Mouse (Mus musculus) frontal cortex, postnatal 10 days (tissue): Measurements from ENCODE around the gene Tm7sf2.

Experiments used
- DNase-seq, 2 experiments: peaks; one replicate each; pipeline ENCODE4 v3.0.0; 2022; ENCODE audit warnings: low spot score in 2 of 2, mixed read lengths in 1 of 2

The Tm7sf2 gene

DNA sequence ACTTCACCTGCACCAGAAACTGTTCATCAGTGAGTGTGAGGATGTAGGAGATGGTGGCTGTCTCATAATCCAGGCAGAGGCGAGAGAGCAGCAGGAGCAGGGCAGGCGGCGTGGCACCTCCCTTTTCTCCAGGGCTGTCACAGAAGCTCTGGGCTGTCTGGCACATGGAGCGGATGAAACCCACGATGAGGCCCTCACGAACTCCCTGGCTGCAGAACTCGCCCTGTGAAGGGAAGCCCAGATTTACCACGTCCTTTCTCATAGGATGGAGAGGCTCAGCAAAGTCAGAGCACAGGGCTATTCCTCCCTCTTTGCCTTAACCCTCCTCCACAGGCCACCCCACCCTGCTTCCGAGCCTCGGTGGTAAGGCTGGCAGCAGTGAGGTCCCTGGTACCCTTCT lies 1.7 kb upstream of the Tm7sf2 start:
- no peak for DNase-seq

DNA sequence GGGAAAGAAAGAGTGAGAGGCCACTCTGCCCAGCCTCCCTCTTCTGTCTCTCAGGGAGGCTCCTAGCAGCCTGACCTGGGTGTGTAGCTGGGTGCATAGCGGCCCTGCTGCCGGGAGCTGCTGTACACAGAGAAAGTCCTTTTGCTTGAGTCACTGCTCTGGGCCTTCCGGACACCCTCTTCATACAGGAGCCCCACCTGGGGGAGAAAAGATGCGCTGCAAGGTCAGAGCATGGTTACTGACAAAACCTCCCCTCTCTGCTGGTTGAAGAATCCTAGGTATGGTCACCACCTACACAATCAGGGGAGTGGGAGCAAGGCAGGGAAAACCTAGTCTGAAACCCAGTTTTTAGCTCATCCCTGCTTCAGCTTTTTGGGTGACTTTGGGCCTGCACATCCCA lies 778 bp upstream of the Tm7sf2 start:
- DNase-seq, result no peak

DNA sequence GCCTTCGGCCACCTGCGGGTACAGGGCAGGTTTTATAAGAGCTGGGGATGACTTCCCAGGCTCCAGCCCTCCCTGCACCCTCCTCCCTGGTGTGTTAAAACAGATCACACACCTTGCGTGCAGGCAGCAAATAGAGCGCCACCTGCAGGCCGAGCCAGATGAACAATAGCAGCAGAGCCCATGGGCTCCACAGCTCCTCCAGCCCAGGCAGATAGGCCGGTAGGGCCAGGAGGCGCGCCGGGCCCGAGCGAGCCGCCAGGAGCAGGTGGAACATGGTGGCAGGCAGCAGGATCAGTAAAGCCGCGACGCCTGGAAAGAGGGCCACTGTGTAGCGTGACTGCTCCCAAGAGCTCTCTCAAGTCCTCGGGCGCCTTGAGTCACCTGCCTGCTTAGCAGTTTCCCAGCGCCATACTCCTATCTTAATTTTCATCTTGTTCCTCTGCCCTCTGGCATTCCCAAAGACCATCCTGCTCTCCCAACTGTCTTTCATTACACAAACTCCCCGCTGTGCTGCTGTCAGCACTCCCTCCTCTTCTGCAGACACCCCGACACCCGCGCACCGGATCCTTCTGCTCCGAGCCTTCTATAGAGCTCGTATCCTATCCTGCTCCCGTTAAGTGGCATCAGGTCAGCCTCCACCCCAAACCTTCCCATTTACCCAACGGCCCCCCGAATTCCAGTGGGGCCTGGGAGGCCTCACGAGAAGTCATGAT lies 1.0 kb downstream of the Tm7sf2 start:
- DNase-seq, result peak; percentile 73 to 83

DNA sequence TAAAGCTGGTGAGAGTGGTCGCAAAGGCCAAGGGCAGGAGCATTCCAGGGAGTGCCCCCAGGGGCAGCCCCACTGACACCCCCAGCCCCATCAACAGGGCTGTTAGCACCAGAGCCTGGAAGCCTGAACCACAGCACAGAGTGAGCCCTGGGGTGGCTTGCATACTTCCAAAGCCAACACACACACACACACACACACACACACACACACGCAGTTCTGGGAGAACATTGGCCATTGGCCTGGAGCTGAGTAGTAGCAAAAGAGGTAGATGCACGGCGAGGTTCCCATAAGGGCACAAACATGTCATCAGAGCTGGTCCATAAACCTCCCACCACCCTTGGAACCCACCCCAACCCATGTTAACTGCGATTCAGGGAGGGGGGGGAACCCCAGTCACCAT lies 1.6 kb downstream of the Tm7sf2 start:
- DNase-seq, result no peak

DNA sequence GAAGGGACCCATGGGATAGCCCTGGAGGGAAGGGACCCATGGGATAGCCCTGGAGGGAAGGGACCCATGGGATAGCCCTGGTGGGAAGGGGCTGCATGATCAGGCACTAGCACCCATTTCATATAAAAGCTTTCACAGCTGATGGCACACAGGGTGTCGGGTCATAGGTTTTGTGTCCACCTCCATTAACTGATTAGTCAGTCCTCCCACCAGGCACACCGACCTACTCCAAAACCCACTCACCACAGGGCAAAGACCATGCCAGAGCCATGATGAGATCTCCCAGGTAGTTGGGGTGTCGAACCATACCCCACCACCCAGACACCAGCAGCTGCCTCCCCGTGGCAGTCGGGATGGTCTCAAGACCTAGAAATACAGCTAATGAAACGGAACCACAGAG lies 5.1 kb downstream of the Tm7sf2 start:
- DNase-seq, result no peak

DNA sequence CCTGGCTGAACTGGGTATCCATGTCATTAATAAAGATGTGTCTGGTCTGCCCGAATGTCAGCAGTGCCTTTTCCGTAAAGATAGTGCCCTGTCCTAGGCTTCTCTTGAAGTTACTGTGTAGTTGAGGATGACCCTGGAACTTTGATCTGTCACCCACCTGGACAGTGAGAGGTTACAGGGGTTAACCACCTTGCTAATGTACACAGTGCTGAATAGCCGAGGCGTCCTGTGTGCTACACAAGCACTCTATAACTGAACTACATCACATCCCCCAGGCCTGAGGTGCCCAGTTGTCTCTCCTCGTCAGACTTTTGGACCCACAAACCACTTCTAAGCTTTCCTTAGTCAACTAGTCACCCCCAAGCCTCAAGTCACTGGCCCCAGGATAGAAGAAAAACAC lies 5.8 kb downstream of the Tm7sf2 start:
- no peak for DNase-seq

DNA sequence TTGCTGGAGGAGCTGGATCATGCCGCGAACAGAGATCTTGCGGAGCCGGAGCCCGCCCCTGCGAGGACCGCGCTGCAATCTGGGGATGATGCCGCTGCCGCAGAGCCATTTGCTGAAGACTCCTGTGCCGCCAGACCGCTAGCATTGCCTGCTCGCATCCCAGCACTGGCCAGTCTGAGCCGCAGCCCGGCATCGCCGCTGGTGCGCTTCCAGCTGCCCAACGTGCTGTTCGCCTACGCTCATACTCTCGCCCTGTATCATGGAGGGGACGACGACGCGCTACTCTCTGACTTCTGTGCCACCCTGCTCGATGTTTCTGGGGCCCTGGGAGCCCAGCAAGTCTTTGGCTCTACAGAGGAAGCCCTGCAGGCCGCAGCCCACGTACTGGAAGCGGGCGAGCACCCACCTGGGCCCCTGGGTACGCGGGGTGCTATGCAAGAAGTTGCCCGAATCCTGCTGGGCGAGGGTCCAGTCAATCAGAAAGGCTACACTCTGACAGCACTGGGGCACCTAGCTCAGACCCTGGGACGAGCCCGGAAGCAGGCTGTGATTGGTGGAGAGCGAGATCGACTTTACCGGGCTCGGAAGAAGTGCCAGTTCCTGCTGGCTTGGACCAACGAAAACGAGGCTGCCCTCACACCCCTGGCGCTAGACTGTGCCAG lies 6.4 kb downstream of the Tm7sf2 start:
- DNase-seq, result peak in 1 of 2 experiments; percentile 53

DNA sequence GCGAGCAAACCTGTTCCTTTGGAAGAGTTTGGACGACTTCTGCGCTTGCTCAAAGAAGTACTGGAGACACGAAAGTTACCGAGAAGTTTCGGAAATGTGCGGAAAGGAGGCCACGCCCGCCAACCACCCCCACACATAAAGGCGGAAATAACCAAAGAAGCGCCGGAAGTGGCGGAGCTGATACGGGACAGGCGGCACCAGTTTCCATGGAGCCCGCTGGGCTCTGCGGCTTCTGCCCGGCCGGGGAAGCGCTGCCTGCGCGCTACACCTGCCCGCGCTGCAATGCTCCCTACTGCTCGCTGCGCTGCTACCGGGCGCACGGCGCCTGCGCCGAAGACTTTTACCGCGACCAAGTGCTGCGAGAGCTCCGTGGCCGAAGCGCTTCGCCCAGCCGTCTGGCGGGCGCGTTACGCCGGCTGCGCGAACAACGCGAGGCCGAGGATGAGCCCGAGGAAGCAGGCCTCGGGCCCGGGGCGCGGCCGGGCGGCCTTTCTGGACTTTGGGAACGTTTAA lies 7.1 kb downstream of the Tm7sf2 start, which contains the start of gene Znhit2:
TSS of gene Znhit2 (plus strand) at position 172 of the 513 bp plus-strand sequence.
- DNase-seq, result peak; percentile 91 to 93

DNA sequence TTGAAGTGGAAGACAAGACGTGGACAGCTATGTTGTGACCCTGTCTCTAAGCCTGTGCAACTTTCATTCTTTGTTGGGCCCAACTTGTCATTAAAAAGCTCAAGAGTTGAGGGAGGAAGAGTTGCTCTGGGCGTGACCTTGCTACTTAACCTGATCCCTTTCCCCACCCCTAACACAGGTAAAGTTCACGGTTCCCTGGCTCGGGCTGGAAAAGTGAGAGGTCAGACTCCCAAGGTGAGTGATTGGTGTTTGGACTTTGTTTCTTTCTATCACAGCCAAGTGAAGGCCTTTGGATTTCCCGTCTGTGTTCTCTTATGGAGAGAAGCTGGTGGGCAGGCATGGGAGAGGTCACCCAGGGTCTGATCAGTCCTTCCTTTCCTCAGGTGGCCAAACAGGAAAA lies 9.2 kb downstream of the Tm7sf2 start:
- DNase-seq, result no peak

DNA sequence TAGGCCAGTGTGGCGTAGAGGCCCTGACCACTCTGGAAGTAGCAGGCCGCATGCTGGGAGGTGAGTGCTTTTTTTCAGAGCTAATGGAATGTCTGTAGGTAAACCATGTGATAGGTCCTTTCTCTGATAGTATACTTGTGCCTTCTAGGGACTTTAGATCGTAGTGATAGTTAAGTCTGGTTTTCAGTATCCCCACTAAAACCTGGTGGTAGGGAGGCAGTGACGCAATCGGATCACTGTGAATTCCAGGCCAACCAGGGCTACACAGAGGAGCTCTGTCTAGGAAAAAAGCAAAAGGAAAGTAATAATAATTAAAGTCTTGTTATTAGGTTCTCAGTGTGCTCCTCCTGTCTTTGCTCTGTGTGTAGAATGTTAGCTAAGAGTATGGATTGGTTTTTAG lies 9.7 kb downstream of the Tm7sf2 start:
- DNase-seq, result no peak

DNA sequence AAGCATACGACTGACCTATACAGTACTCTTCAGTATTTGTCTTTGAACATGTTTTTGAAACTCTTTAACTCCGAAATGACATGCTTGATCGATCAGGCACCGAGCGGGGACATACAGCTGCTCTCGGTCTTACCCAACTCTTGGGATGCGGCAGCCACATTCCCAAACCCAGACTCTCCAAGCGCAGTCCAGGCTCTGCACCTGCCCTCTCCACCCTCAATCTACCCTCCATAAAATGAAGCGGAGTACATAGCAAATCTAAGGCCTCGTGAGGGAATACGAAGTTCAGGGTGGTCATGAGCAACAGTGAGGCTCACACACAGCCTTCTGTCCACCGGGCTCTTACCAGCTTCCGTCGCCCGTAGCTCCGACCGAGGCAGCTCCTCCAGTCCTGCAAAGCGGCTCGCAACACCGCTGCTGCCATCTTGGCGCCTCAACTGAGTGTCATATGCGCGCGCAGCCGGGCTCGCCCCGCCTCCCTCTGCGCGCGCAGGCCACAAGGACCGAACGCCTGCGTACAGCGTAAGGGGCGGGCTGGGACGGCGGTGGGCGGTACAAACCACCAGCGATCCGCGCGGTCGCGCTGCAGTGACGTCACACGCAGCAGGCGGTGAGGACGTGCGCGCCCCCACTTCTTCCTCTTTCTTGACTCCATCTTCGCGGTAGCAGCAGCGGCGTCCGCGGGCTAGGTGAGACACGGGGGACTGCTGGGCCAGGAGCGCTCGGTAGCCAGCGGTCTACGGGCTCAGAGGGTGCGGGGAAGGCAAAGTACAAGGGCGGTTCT lies 10.7 kb downstream of the Tm7sf2 start, which contains the start of the genes Mrpl49 and Fau:
TSS of gene Mrpl49 (minus strand) at position 473 of the 784 bp plus-strand sequence.
TSS of gene Fau (plus strand) at position 532 of the 784 bp plus-strand sequence.
- peak; percentile 98 to 99 for DNase-seq

DNA sequence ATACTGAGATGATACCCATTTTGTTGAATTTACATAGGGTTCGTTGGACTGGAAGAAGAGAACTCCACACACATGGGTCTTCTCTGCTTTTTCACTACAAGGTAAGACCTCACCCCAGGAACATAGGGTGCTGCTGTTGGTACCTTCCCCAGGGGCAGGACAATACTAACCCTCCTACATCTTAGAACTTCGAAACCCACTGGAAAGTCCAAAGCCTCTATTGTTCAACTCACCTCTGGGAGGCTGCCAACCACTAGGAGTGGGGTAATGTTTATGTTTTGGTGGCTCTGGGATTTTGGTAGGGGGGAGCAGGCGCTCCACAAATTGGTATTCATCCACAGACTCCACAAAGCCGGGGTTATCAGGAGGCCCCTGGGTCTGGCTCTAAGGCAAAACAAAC lies 11.5 kb downstream of the Tm7sf2 start:
- DNase-seq, result no peak

DNA sequence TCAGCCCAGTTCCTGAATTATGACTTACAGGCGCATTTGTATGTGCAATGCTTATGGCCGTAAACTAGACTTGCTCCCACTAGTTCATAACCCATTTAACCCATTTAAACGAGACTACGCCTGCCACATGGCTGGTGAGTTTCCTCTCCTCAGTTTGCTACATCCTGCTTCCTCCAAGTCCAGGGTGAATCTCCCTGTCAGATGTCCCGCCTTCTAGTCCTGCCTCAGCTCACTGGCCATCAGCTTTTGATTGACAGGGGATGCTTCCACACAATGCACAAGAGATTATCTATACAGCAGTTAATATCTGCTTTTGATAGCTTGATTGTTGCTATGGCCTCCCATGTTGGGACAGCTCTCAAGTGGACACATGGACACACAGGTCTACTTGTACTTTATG lies 13.9 kb downstream of the Tm7sf2 start:
- no peak for DNase-seq

DNA sequence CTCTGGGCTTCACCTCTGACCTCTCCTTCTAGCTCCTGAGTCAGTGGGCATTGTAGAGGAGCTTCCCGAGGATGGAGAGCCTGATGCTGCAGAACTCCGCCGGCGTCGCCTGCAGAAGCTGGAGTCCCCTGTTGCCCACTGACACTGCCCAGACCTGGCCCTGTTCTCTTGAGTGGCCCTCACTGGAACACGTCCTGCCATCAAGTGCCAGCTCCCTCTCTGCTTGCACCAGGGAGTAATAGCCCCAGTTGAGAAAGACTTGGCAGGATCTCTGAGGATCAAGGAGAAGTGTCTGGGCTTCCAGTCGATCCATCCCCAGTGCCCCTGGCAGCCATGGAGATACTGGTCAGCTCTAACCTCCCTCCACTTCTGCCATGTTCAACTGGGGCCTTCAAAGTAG lies 15.7 kb downstream of the Tm7sf2 start:
- DNase-seq, result no peak

DNA sequence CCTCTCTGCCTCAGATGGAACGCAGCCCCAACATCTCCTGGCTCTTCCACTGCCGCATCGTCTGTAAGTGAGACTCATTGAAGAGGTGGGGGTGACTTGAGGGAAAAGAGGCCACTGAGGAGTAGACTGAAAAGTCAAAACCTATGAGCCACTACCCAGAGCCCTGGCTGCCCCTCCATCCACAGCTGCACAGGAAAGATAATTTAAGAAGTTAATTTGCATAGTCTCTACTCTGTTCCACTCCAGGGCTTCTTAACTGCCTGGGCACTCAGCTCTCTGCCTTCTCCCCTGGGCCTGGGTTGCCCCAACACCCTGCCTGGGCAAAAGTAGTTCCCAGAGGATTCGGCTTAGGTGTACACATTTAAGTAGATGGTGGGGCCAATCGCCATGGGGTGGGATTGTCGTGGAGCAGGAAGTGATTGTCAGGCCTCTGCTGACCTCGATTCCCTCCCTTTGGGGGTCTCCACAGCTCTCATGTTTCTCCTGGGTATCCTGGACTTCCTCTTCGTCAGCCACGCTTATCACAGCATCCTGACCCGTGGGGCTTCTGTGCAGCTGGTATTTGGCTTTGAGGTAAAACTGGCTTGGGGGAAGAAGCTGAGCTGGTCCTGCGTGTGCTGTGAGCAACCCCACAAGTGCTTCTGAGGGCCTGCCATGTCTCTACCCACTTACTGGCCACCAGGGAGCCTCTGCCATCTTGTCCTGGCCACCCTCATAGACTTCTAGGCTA lies 19.3 kb downstream of the Tm7sf2 start:
- no peak for DNase-seq

DNA sequence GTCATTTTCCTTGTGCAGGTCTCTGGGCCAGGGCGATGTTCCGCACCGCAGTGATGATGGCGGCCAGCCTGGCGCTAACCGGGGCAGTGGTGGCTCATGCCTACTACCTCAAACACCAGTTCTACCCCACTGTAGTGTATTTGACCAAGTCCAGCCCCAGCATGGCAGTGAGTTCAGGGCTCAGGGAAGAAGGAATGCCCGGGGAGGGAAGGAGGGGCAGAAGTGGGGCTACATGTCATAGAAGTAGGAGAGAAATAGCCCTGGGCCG lies 20.3 kb downstream of the Tm7sf2 start:
- DNase-seq, result peak in 1 of 2 experiments; percentile 20

DNA sequence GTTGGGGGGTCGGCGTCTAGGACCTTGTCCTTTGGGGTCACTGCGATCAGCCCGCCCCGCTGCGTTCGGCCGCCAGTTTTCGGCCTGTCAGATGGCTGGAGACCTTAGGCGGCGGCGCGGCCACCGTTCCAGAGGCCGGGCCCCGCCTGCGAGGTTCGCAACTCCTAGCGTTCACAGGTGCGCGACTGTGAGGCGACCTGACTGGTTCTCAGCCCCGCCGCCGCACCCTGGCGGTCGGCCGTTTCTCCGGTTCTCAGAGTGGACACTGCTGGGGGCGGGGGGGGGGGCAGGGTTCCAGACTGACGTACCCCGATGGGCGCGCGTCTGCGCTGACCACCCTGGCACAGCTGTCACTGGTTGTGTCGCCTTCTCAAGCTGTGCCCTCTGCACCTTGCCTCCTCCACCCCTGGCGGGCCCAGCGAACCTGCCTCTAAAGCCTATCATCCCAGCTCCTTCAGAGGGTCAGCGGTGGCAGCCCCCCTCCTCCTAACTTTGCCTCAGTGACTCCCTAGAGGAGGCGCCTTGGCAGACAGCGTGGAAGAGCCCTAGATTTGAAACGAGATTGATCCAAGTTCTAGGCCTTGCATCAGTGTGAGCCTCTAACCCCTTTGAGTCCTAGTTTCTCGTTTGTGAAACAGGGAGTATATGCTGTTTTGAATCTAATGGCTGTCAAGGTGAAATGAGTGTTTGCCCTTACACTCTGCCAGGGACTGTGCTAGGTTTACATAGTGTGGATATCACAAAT lies 20.8 kb downstream of the Tm7sf2 start:
- DNase-seq, result peak; percentile 36

DNA sequence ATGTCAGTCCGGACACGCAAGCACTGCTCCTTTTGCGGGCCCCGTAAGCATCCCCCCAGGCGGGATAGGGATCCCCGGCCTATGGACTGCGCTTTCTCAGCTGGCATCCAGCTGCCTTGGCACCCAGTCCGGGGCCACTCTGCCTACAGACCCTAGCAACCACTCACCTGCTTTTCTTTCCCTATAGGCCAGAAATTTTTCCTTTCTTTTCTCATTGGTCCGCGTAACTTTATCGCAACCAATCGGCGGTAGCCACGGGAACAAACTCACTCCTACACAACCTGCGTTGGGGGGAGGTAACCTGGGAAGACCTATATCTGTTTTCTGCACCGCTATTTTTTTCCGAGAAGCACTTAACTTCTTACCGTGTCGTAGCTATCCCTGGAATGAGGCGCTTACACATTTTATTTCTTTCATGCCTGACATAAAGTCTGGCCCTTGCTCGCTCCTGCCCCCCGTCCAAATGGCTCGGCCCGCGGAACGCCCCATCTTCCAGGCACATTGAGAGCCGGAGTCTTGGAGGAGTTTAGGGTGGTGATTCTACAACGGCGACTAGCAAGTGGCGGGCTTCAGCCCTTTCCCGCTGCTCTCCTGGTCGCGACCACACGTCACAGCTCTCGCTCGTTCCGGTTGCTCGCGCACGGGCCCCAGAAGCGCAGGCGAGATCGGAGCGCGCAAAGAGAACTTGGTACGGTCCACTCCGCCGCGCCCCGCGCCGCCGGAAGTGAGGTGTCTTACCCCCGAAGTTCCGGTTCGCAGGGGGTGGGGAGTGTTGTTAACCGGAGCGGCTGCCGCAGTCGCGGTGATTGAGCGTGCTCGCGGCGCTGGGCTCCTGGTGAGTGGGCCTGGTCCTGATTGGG lies 21.6 kb downstream of the Tm7sf2 start, which contains the start of gene Syvn1:
TSS of gene Syvn1 (plus strand) at position 283 of the 860 bp plus-strand sequence.
- DNase-seq, result peak; percentile 89

DNA sequence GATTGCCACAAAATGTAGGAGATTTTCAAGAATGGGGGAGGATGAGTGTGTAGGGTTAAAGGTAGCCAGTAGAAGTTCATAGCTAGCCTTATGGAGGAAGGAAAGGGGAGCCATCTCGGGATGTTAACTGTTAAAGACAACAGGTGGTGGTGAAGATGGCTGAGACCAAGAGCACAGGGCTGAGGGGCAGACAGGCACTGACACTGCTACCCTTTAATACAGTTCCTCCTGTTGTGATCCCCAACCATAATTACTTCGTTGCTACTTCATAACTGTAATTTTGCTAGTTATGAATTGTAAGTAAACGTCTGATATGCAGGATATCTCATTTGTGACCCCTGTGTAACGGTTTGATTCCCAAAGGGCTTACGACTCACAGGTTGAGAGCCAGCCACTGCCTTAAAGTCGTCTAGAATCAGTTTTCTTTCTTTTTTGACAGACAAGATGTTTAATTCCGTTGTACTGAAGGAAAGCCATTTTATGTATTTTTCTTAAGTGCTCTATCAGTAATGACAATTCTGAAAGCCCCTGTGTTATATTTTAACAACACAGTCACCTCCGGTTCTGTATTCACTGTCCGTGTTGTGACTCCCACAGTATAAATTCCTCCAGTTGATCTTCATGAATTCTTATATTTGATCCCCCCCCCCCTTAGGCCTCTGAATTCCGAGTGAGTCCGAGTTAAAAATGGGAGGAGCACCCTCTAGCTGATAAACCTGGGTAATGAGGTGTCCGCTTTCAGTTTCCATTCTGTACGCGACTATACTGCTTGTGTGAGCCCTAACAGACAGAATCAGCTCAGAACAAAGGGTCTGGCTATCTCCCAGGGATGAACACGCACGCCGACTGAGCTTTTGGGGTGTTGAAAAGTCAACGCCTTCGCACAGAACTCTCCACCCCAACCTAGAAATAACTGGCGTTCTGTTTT lies 22.5 kb downstream of the Tm7sf2 start:
- no peak for DNase-seq
